Mouse (Mus musculus) embryonic facial prominence, embryonic 11.5 days (tissue): ENCODE measurements around the gene Tanc1. TPM values are rescaled to one million over a fixed set of nuclear protein-coding genes. Genes with fewer than 3 reads are reported as not detected.

Experiments
- ATAC-seq: fragments of 200-750 bp; cut with Nextera tagmentation; replicated peaks from 2 replicates; pipeline ENCODE4 v1.8.0; 2017; ENCODE audit warnings: low read depth; ENCODE audit not compliant: insufficient number of reproducible peaks, low FRiP score, low TSS enrichment
- DNase-seq: peaks from one replicate; pipeline ENCODE4 v3.0.0-alpha.2; 2015; ENCODE audit warnings: low spot score
- H3K27ac ChIP-seq: fragments of 300-500 bp; sonication (generic); replicated peaks from 2 replicates; pipeline ENCODE4 v1.5.1; 2014; ENCODE audit warnings: mild to moderate bottlenecking, low read depth, low read length, control low read depth
- H3K27me3 ChIP-seq: fragments of 300-500 bp; sonication (generic); 2 replicates; pipeline ENCODE4 v1.6.1; 2014; ENCODE audit warnings: mild to moderate bottlenecking, low read length, moderate library complexity, mixed read lengths; ENCODE audit not compliant: control insufficient read depth, insufficient read depth
- H3K36me3 ChIP-seq: fragments of 300-500 bp; sonication (generic); replicated peaks from 2 replicates; pipeline ENCODE4 v1.6.1; 2014; ENCODE audit warnings: low read depth, mild to moderate bottlenecking, low read length, moderate library complexity, mixed read lengths; ENCODE audit not compliant: control insufficient read depth, insufficient read depth
- H3K4me1 ChIP-seq: fragments of 300-500 bp; sonication (generic); 2 replicates; pipeline ENCODE4 v1.6.1; 2014; ENCODE audit warnings: low read length, mixed read lengths; ENCODE audit not compliant: control insufficient read depth, insufficient read depth
- H3K4me2 ChIP-seq: fragments of 300-500 bp; sonication (generic); 2 replicates; pipeline ENCODE4 v1.6.1; 2014; ENCODE audit warnings: low read depth, mild to moderate bottlenecking, control low read depth, low read length, moderate library complexity
- H3K4me3 ChIP-seq: fragments of 300-500 bp; sonication (generic); 2 replicates; pipeline ENCODE4 v1.5.1; 2014; ENCODE audit warnings: low read depth, low read length, control low read depth
- H3K9ac ChIP-seq: fragments of 300-500 bp; sonication (generic); replicated peaks from 2 replicates; pipeline ENCODE4 v1.6.1; 2014; ENCODE audit warnings: mild to moderate bottlenecking, control low read depth, low read length
- H3K9me3 ChIP-seq: fragments of 300-500 bp; sonication (generic); replicated peaks from 2 replicates; pipeline ENCODE4 v1.6.1; 2016; ENCODE audit warnings: mild to moderate bottlenecking, low read length, inconsistent platforms, mixed read lengths; ENCODE audit not compliant: control insufficient read depth
- WGBS: fragments of 180-500 bp; shearing (Covaris S2); extraction: QIAGEN DNeasy Blood & Tissue Kit; methylation state at CpG from one replicate; pipeline ENCODE4 v1.1.7; 2014; 5-methylcytosine and 5-hydroxymethylcytosine counted together
- polyA plus RNA-seq: library from polyadenylated mRNA; unstranded; fragments of >200 nt; fragmentation: Nextera tagmentation; extraction: Ambion mirVana; gene quantifications from 2 replicates; pipeline ENCODE4 v1.2.1, GENCODE M21; 2014

The Tanc1 gene
- polyA plus RNA-seq, 1 experiment from 2014 or later = 22.7 TPM

GRCm38 (mm10) chr2:59672686-59673085 is 60.8 kb downstream of the Tanc1 start:
- Histone ChIP-seq H3K36me3 (no peaks in the 10 kb centered on the region), H3K9ac (no peak overlapping the region), H3K4me2 (no peak overlapping the region), H3K27ac (no peak overlapping the region), H3K4me3 (no peak overlapping the region), H3K4me1 (peaks cover 4% of the 10 kb centered on the region), H3K27me3 (no peaks in the 10 kb centered on the region), H3K9me3 (no peaks in the 10 kb centered on the region)
- no peak for DNase-seq
- 56% methylated on average over 8 of the region's 8 CpGs for WGBS
- ATAC-seq = no peak

DNA sequence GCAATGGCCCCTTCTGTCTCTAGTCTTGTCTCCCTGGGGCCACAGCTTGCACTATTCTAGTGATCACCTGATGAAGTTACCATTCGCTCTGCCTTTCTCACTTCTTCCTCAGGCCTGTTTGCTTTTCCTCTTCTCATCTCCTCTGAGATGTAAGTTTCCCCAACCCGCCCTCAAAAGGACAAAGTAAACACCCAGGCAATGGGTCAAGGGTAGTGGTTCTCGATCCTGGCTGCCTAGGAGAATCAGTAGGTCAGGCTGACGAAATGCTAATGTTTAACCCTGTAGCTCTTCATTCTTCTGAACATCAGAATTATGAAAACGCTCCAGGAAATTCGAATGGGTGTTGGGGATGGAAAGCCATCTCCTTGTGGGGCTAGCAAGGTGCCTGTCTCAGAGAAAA is 61.5 kb downstream of the Tanc1 start:
- Histone ChIP-seq H3K27me3 (no peaks in the 10 kb centered on the region), H3K4me2 (no peak overlapping the region), H3K9me3 (no peaks in the 10 kb centered on the region), H3K36me3 (no peaks in the 10 kb centered on the region), H3K4me1 (peaks cover 4% of the 10 kb centered on the region), H3K9ac (no peak overlapping the region), H3K27ac (no peak overlapping the region), H3K4me3 (no peak overlapping the region)
- no peak for DNase-seq
- no peak for ATAC-seq
- WGBS = 77% methylated on average over 6 of the region's 6 CpGs

- ATAC-seq (peak; percentile 74), DNase-seq (peak; percentile 90)
- Histone ChIP-seq H3K4me2 (no peak overlapping the region), H3K36me3 (no peaks in the 10 kb centered on the region), H3K9me3 (no peaks in the 10 kb centered on the region), H3K4me3 (no peak overlapping the region), H3K27me3 (no peaks in the 10 kb centered on the region), H3K27ac (no peak overlapping the region), H3K4me1 (peaks cover 4% of the 10 kb centered on the region), H3K9ac (no peak overlapping the region)
- WGBS = 10% methylated on average over 1 of the region's 1 CpGs
Measured at GRCm38 (mm10) chr2:59673877-59674276, 62.0 kb downstream of the Tanc1 start.

GRCm38 (mm10) chr2:59675270-59675995 is 63.6 kb downstream of the Tanc1 start:
- H3K9ac ChIP-seq = no peak overlapping the region
- peaks cover 4% of the 10 kb centered on the region for H3K4me1 ChIP-seq
- no peak for ATAC-seq

GRCm38 (mm10) chr2:59676041-59676440 is 64.2 kb downstream of the Tanc1 start:
- Histone ChIP-seq H3K36me3 (no peaks in the 10 kb centered on the region), H3K27ac (no peak overlapping the region), H3K9ac (no peak overlapping the region), H3K4me2 (no peak overlapping the region), H3K4me1 (peaks cover 4% of the 10 kb centered on the region), H3K9me3 (no peaks in the 10 kb centered on the region), H3K27me3 (no peaks in the 10 kb centered on the region), H3K4me3 (no peak overlapping the region)
- no peak for ATAC-seq
- DNase-seq = no peak
- 60% methylated on average over 6 of the region's 6 CpGs for WGBS

More at GRCm38 (mm10) chr2:59675270-59675995, 63.6 kb downstream of the Tanc1 start:
- H3K36me3 ChIP-seq = no peaks in the 10 kb centered on the region
- no peaks in the 10 kb centered on the region for H3K9me3 ChIP-seq
- no peak overlapping the region for H3K4me3 ChIP-seq
- WGBS = 17% methylated on average over 17 of the region's 17 CpGs
- H3K27me3 ChIP-seq = no peaks in the 10 kb centered on the region
- peak overlapping the region; percentile 35; the same call in 1 of the 2 replicates for H3K27ac ChIP-seq
- DNase-seq = no peak
- no peak overlapping the region for H3K4me2 ChIP-seq

GRCm38 (mm10) chr2:59676442-59676841 is 64.6 kb downstream of the Tanc1 start:
- H3K9me3 ChIP-seq = no peaks in the 10 kb centered on the region
- no peak overlapping the region; the same call in 1 of the 2 replicates for H3K27ac ChIP-seq
- 56% methylated on average over 6 of the region's 6 CpGs for WGBS
- no peak for ATAC-seq
- H3K27me3 ChIP-seq = no peaks in the 10 kb centered on the region
- H3K4me1 ChIP-seq = peaks cover 4% of the 10 kb centered on the region
- no peaks in the 10 kb centered on the region for H3K36me3 ChIP-seq
- no peak overlapping the region for H3K4me3 ChIP-seq
- no peak for DNase-seq
- H3K4me2 ChIP-seq = no peak overlapping the region
- H3K9ac ChIP-seq = no peak overlapping the region

- Histone ChIP-seq H3K4me2 (no peak overlapping the region), H3K36me3 (no peaks in the 10 kb centered on the region), H3K4me3 (no peak overlapping the region), H3K4me1 (peaks cover 4% of the 10 kb centered on the region), H3K9me3 (no peaks in the 10 kb centered on the region), H3K27ac (no peak overlapping the region), H3K27me3 (no peaks in the 10 kb centered on the region), H3K9ac (no peak overlapping the region)
- DNase-seq = no peak
- 90% methylated on average over 10 of the region's 10 CpGs for WGBS
- no peak for ATAC-seq
Measured at GRCm38 (mm10) chr2:59679424-59680020, 67.7 kb downstream of the Tanc1 start.

DNA sequence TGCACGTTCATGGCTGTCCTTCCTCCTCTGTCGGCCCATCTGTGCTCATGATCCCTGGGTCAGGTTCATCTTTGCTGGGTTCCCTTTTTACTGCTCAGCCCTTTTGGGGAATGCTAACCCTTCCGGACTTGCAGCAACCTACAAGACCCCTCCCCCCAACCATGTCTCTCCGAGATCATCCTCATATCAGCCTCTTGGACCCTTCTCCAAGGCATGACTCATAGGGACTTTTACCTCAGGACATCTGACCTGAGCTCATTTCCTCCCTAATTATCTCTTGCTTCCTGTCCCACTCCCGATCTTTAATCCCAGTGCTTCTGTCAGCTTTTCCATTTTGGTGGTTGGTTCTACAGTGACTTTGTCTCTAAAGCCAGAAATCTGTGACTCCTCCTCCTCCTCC is 68.9 kb downstream of the Tanc1 start:
- Histone ChIP-seq H3K9ac (no peak overlapping the region), H3K27ac (no peak overlapping the region), H3K4me3 (no peak overlapping the region), H3K4me1 (peaks cover 4% of the 10 kb centered on the region), H3K36me3 (no peaks in the 10 kb centered on the region), H3K4me2 (no peak overlapping the region), H3K27me3 (no peaks in the 10 kb centered on the region), H3K9me3 (no peaks in the 10 kb centered on the region)
- 59% methylated on average over 5 of the region's 5 CpGs for WGBS
- ATAC-seq (no peak), DNase-seq (no peak)
